Mouse (Mus musculus): ENCODE measurements around the gene Ube2u.

- no peak for TF ChIP-seq CTCF (IDR thresholded peaks at IDR 0.05)
- TF ChIP-seq EP300 (IDR thresholded peaks at IDR 0.05): no peak
Measured at GRCm38 (mm10) chr4:100488447-100488846, 9.8 kb downstream of the Ube2u start.

Measured in lung, postnatal 0 days (tissue).